Comparison of ENCODE assay signal across 9 mouse cellular contexts in the genomic region with DNA sequence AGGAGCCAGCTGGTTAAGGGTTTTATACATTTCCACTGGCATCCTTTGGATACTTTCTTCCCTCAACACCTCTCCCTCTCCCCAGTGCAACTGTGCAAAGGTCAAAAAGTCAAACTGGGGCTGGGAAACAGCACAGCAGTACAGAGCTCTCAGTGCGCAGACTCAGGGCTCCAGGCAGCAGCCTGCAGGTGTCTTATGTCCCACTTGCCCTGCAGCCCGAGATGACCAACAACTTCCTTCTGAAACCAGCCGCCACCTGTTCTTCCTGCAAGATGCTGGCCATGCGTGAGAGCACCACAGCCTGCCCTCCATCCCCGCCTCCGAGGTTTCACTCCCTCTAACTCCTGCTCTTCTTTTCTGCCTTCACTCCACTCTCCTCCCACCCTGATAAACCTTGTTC. TPM values are rescaled to one million over a fixed set of nuclear protein-coding genes. Genes with fewer than 3 reads are reported as not detected.
DNase-seq lines count a peak whose midpoint lies in the region; TF ChIP-seq lines count a peak whose summit lies in the region.
"Had no signal": no experiment of that assay in that cellular context is flagged by ENCODE, and none has a peak within 500 bp of the region (broad histone marks: within the 10 kb centered on the region; RNA-seq: fewer than 3 reads in every experiment).

No protein-coding gene starts in this region.

- 44% methylated on average over 6 of the region's 6 CpGs for WGBS in heart, adult 2 months
- 49% methylated on average over 6 of the region's 6 CpGs for WGBS in hindbrain, embryonic 10.5 days
- 59% methylated on average over 6 of the region's 6 CpGs for WGBS in liver, adult 2 months

- no peaks in the 10 kb centered on the region; the same call in 1 of the 2 replicates for H3K79me2 ChIP-seq in heart, adult 2 months (replicated peaks; ENCODE audit: control insufficient read depth, insufficient read depth, low read length)
- peaks cover 17% of the 10 kb centered on the region; the same call in 1 of the 2 replicates for H3K79me2 ChIP-seq in liver, adult 2 months (ENCODE audit: control insufficient read depth, insufficient read depth, low read length)

- 0 out of 2 replicates have a peak, but pooled peaks have one; percentile 16 for TF ChIP-seq EP300 in heart, adult 2 months (IDR thresholded peaks at IDR 0.05; ENCODE audit: insufficient read depth, low read depth, low read length)

- H3K4me3 ChIP-seq in heart, adult 2 months = no peak overlapping the region
- H3K4me3 ChIP-seq in hindbrain, embryonic 10.5 days = no peak overlapping the region
- no peak overlapping the region for H3K4me3 ChIP-seq in liver, adult 2 months (ENCODE audit: insufficient read depth, low read depth, low read length)

- intact Hi-C loops in heart, adult 2 months (cut with DNase I) = no loop called here

- H3K27ac ChIP-seq in heart, adult 2 months = peak overlapping the region; percentile 37
- H3K27ac ChIP-seq in hindbrain, embryonic 10.5 days = no peak overlapping the region; the same call in 1 of the 2 replicates
- no peak overlapping the region for H3K27ac ChIP-seq in liver, adult 2 months (replicated peaks; ENCODE audit: insufficient read depth, low read depth, low read length)

- H3K36me3 ChIP-seq in heart, adult 2 months (ENCODE audit: control insufficient read depth, insufficient read depth, low read length) = peaks cover 2% of the 10 kb centered on the region; the same call in 1 of the 2 replicates
- H3K36me3 ChIP-seq in hindbrain, embryonic 10.5 days = no peaks in the 10 kb centered on the region
- H3K36me3 ChIP-seq in liver, adult 2 months (ENCODE audit: control insufficient read depth, insufficient read depth, low read length) = no peaks in the 10 kb centered on the region

- no peak for TF ChIP-seq CTCF in heart, adult 2 months (IDR thresholded peaks at IDR 0.05)
- TF ChIP-seq CTCF in liver, adult 2 months (IDR thresholded peaks at IDR 0.05; ENCODE audit: low read depth, low read length) = no peak

- H3K9ac ChIP-seq in heart, adult 2 months (ENCODE audit: low read depth, low read length) = no peak overlapping the region
- H3K9ac ChIP-seq in liver, adult 2 months (ENCODE audit: low read depth, low read length) = no peak overlapping the region

- H3K27me3 ChIP-seq in heart, adult 2 months (ENCODE audit: control insufficient read depth, insufficient read depth, low read length) = no peaks in the 10 kb centered on the region
- H3K27me3 ChIP-seq in hindbrain, embryonic 10.5 days (ENCODE audit: insufficient read depth, poor library complexity, severe bottlenecking) = no peaks in the 10 kb centered on the region
- no peaks in the 10 kb centered on the region for H3K27me3 ChIP-seq in liver, adult 2 months (ENCODE audit: control insufficient read depth, insufficient read depth, low read length)

- H3K9me3 ChIP-seq in hindbrain, embryonic 10.5 days = no peaks in the 10 kb centered on the region

- TF ChIP-seq POLR2A in heart, adult 2 months (IDR thresholded peaks at IDR 0.05; ENCODE audit: insufficient read depth, low read depth, low read length) = peak; percentile 29
- no peak for TF ChIP-seq POLR2A in liver, adult 2 months (IDR thresholded peaks at IDR 0.05; ENCODE audit: extremely low read depth, insufficient read depth, low read length)

- H3K4me1 ChIP-seq in heart, adult 2 months (ENCODE audit: control insufficient read depth, insufficient read depth, low read length) = peaks cover 12% of the 10 kb centered on the region
- H3K4me1 ChIP-seq in hindbrain, embryonic 10.5 days (replicated peaks) = peaks cover 30% of the 10 kb centered on the region
- peaks cover 8% of the 10 kb centered on the region for H3K4me1 ChIP-seq in liver, adult 2 months (ENCODE audit: control insufficient read depth, insufficient read depth, low read length)

- DNase-seq in heart, adult 2 months = peak; percentile 34 to 40
- no peak for DNase-seq in heart, adult 9 months (ENCODE audit: low spot score in 2 of 2)
- DNase-seq in MN1 (ENCODE audit: low spot score) = peak; percentile 24
- peak; percentile 55 for DNase-seq in hindbrain, embryonic 10.5 days (ENCODE audit: low spot score)
- peak; percentile 48 for DNase-seq in liver, adult 2 months (ENCODE audit: extremely low read depth, low read depth, low spot score)
- DNase-seq in retina, postnatal 1 day = peak; percentile 36
- DNase-seq in layer of hippocampus, adult 9-11 months = no peak
- no peak for DNase-seq in urinary bladder, adult 18-20 months (ENCODE audit: low spot score in 2 of 2)

RNA-seq across cellular contexts. Expression of a gene that starts 5.6 kb away (rescaled TPM):
- 10 to 100 TPM; 12.3 to 15.7 TPM for total RNA-seq in heart, adult 2 months (2021)
- 7.4 and 9.6 TPM in 2 replicates for polyA plus RNA-seq in heart, adult 2 months (2012; rRNA removed)
- 3.8 and 4.2 TPM in 2 replicates for polyA plus RNA-seq in hindbrain, embryonic 10.5 days (2016; fragmentation: Nextera tagmentation; extraction: Ambion mirVana)
- 7.9 and 13.5 TPM in 2 replicates for total RNA-seq in liver, adult 2 months (2014; rRNA removed)
- 3.2 and 3.9 TPM in 2 replicates for polyA plus RNA-seq in liver, adult 2 months (2012; rRNA removed)

RNA-seq across cellular contexts. Expression of a gene that starts 37.8 kb away (rescaled TPM):
- 10 to 100 TPM; 16.3 TPM for total RNA-seq in heart, adult 2 months (2021)
- 12.7 and 13.3 TPM in 2 replicates for polyA plus RNA-seq in heart, adult 2 months (2012; rRNA removed)
- 55.1 and 80.2 TPM in 2 replicates for polyA plus RNA-seq in hindbrain, embryonic 10.5 days (2016; fragmentation: Nextera tagmentation; extraction: Ambion mirVana)
- total RNA-seq in liver, adult 2 months (2014; rRNA removed) = 8.5 and 10.0 TPM in 2 replicates
- polyA plus RNA-seq in liver, adult 2 months (2012; rRNA removed) = 16.0 and 17.0 TPM in 2 replicates

RNA-seq across cellular contexts. Expression of a gene that starts 57.5 kb away (rescaled TPM):
- total RNA-seq in heart, adult 2 months (2021) = not detected
- polyA plus RNA-seq in heart, adult 2 months (2012; rRNA removed) = not detected in 2 replicates
- polyA plus RNA-seq in hindbrain, embryonic 10.5 days (2016; fragmentation: Nextera tagmentation; extraction: Ambion mirVana) = not detected in 2 replicates
- not detected in 2 replicates for total RNA-seq in liver, adult 2 months (2014; rRNA removed)
- 0.02 TPM in 1 of 2 replicates, not detected in the other for polyA plus RNA-seq in liver, adult 2 months (2012; rRNA removed)
- polyA plus RNA-seq: liver, embryonic 16.5 days had no signal

Comparison
In these comparisons a context has a peak if more than half of its experiments do, and no peak if none do; other contexts are left out.
1. DNase-seq: peak in heart, adult 2 months (2 of 2), MN1 (single experiment), hindbrain, embryonic 10.5 days (single experiment), liver, adult 2 months (single experiment) and retina, postnatal 1 day (single experiment); none in heart, adult 9 months (0 of 2), layer of hippocampus, adult 9-11 months (single experiment) and urinary bladder, adult 18-20 months (0 of 2).